Mouse (Mus musculus) stomach, postnatal 0 days (tissue): ENCODE measurements at regions not wholly inside any gene's neighbourhood (a gene's known extent, or its start where the extent isn't known, plus 50 kb on each side); places are given as distances from the start of the nearest gene placed in this dataset.

Experiments
- CTCF ChIP-seq: IDR thresholded peaks from 2 replicates; pipeline ENCODE4 v1.5.1; 2016; ENCODE audit warnings: antibody characterized with exemption, low read depth, mild to moderate bottlenecking, moderate library complexity
- EP300 ChIP-seq: optimal IDR thresholded peaks from 2 replicates; pipeline ENCODE3; 2016; ENCODE audit warnings: antibody characterized with exemption

- TF ChIP-seq CTCF (no peak), EP300 (no peak)
These were observed 81.7 kb upstream of the Cers4 start for GRCm38 (mm10) chr8:4411126-4411525.
